Mouse (Mus musculus) liver, embryonic 12.5 days (tissue): Measurements from ENCODE around the gene Grm3. TPM values are rescaled to one million over a fixed set of nuclear protein-coding genes. Genes with fewer than 3 reads are reported as not detected.

ENCODE experiments used
- ATAC-seq: fragments of 200-750 bp; cut with Nextera tagmentation; 2 replicates; pipeline ENCODE4 v1.8.0; 2017; ENCODE audit warnings: moderate number of reproducible peaks, mild to moderate bottlenecking, moderate library complexity
- H3K27ac ChIP-seq: fragments of 300-500 bp; sonication (generic); 2 replicates; pipeline ENCODE4 v1.5.1; 2016; ENCODE audit warnings: mild to moderate bottlenecking
- H3K27me3 ChIP-seq: fragments of 300-500 bp; sonication (generic); replicated peaks from 2 replicates; pipeline ENCODE4 v1.6.1; 2016; ENCODE audit warnings: mild to moderate bottlenecking, moderate library complexity
- H3K36me3 ChIP-seq: fragments of 300-500 bp; sonication (generic); 2 replicates; pipeline ENCODE4 v1.6.1; 2016; ENCODE audit warnings: mild to moderate bottlenecking, moderate library complexity
- H3K4me1 ChIP-seq: fragments of 300-500 bp; sonication (generic); 2 replicates; pipeline ENCODE4 v1.6.1; 2016
- H3K4me2 ChIP-seq: fragments of 300-500 bp; sonication (generic); 2 replicates; pipeline ENCODE4 v1.6.1; 2016; ENCODE audit warnings: mild to moderate bottlenecking, moderate library complexity
- H3K4me3 ChIP-seq: fragments of 300-500 bp; sonication (generic); 2 replicates; pipeline ENCODE4 v1.5.1; 2016; ENCODE audit warnings: mild to moderate bottlenecking, moderate library complexity
- H3K9ac ChIP-seq: fragments of 300-500 bp; sonication (generic); 2 replicates; pipeline ENCODE4 v1.6.1; 2016; ENCODE audit warnings: mild to moderate bottlenecking, moderate library complexity
- H3K9me3 ChIP-seq: fragments of 300-500 bp; sonication (generic); replicated peaks from 2 replicates; pipeline ENCODE4 v1.6.1; 2016; ENCODE audit warnings: mild to moderate bottlenecking, moderate library complexity
- WGBS: fragments of 180-500 bp; shearing (Covaris S2); methylation state at CpG from one replicate; pipeline ENCODE4 v1.1.7; 2016; ENCODE audit not compliant: insufficient replicate concordance; 5-methylcytosine and 5-hydroxymethylcytosine counted together
- polyA plus RNA-seq: library from polyadenylated mRNA; unstranded; fragments of >200 nt; fragmentation: Nextera tagmentation; extraction: Ambion mirVana; gene quantifications from 2 replicates; pipeline ENCODE4 v1.2.1, GENCODE M21; 2016

The Grm3 gene
- polyA plus RNA-seq, 1 experiment from 2014 or later: not detected

DNA sequence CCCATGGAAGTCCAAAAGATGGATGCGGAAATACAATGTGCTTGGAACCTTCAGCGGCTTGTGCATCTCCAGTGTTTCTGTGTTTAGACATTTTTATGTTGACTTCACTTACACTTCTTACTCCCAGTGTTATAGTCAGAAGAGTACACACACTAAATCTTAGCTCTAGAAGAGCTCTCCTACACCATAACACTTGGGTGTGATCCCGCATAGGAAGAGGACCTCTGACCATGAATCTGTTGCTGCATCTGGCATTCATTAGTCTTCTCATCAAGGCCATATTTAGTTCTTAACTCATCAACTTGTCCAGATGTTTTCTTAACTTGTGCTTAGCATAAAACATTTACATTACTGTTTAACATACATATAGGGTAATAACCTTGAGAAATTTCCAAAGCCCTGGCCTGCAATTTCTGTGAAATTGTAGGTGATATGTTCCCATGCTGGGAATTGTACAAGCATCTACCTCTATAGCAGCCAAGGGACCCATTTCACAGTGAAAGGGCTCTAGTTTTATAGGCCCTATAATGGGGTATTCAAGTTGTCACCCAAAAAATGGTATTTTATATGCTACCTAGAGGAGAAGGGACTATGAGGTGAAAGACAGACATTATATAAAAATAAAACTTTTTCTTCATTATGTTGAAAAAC is 103.4 kb downstream of the Grm3 start:
- Histone ChIP-seq H3K4me1 (no peaks in the 10 kb centered on the region), H3K9ac (no peak overlapping the region), H3K27ac (no peak overlapping the region), H3K4me2 (no peak overlapping the region), H3K4me3 (no peak overlapping the region), H3K36me3 (no peaks in the 10 kb centered on the region), H3K9me3 (no peaks in the 10 kb centered on the region), H3K27me3 (no peaks in the 10 kb centered on the region)
- WGBS: 79% methylated on average over 3 of the region's 3 CpGs
- no peak for ATAC-seq

DNA sequence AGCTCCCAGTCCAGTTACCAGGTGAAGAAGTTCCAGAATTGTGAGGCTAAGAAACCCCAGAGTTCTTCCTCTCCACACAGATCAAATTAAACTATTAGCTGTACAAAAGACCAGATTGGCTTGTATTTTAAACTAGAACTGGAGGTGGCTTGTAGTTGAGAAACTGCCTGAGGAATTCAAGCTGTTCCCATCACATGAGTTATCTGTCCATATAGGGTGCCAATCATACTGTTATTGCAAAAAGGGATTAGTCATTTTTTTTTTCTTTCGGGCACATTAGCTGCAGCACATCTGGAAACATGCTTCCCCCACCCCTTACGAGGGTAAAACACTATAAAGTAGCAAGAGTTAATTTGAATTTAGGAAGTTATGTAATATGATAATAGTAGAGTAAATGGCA is 145.9 kb downstream of the Grm3 start:
- no peak for ATAC-seq
- Histone ChIP-seq H3K36me3 (no peaks in the 10 kb centered on the region), H3K9ac (no peak overlapping the region), H3K27me3 (no peaks in the 10 kb centered on the region), H3K4me3 (no peak overlapping the region), H3K27ac (no peak overlapping the region), H3K4me2 (no peak overlapping the region), H3K9me3 (no peaks in the 10 kb centered on the region), H3K4me1 (no peaks in the 10 kb centered on the region)
- 47% methylated on average over 2 of the region's 2 CpGs for WGBS

DNA sequence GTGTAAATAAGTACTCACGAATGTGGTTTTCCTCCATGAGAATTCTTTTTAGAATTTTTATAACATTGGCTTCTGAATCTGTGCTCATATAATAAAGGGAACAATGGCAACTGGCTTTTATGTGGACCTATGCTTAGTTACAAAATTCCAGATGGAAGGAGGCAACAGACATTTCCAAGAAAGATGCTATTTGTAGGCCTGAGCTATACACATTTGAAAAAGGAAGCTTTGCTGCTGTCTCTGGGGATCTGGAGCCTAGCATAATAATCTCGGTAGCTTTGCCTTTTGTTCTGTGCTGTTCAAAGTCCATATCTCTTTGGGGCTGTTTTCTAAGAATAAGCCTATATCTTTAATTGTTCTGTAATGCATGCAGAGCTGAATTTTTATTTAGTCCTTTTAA is 146.4 kb downstream of the Grm3 start:
- H3K9me3 ChIP-seq: no peaks in the 10 kb centered on the region
- H3K4me1 ChIP-seq: no peaks in the 10 kb centered on the region
- WGBS: 63% methylated on average over 2 of the region's 2 CpGs
- no peak overlapping the region for H3K4me2 ChIP-seq
- no peaks in the 10 kb centered on the region for H3K27me3 ChIP-seq
- no peak overlapping the region for H3K9ac ChIP-seq
- ATAC-seq: no peak
- no peak overlapping the region for H3K4me3 ChIP-seq
- H3K36me3 ChIP-seq: no peaks in the 10 kb centered on the region
- H3K27ac ChIP-seq: no peak overlapping the region

DNA sequence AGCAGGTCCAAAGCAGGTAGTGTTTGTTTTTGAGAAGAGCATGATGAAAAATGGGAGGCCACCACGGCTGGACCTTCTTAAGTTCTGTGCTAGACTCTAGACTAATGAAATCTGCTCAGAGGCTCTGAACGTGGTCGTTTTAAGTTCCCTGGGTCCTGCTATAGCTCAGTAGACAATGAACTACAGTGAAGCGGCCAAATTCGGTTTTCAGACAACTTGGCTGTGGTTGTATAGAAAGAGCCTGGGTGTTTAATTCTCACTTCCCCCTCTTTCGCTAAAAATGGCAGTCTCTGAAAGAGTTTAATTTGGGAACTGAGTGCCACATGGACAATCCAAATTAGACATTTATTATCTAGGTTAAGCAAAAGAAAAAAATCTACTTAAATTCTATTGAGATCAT is 154.0 kb downstream of the Grm3 start:
- Histone ChIP-seq H3K4me3 (no peak overlapping the region), H3K9me3 (no peaks in the 10 kb centered on the region), H3K36me3 (no peaks in the 10 kb centered on the region), H3K9ac (no peak overlapping the region), H3K27me3 (no peaks in the 10 kb centered on the region), H3K4me2 (no peak overlapping the region), H3K27ac (no peak overlapping the region), H3K4me1 (no peaks in the 10 kb centered on the region)
- no peak for ATAC-seq
- 67% methylated on average over 6 of the region's 6 CpGs for WGBS

DNA sequence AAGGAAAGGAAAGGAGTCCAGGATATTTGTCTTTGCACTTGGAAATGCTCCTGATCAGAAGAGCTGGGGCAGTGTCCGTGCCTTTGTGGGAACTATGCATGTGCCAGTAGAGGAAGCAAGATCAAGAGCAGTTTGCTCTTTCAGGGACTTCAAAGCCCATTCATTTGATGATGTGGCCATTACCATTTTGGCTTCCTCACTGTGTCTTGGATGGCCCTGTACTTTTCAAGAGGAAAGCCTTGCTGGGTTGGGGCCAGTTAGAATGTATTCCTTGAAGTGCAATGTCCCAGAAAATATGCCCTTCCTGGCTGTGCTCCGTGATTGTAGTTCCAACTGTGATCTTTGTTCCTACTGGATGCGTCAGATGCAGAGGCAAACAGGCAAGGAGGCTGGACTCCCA is 167.3 kb downstream of the Grm3 start:
- no peak overlapping the region for H3K27ac ChIP-seq
- WGBS: 48% methylated on average over 3 of the region's 3 CpGs
- H3K9ac ChIP-seq: no peak overlapping the region
- no peaks in the 10 kb centered on the region for H3K9me3 ChIP-seq
- H3K27me3 ChIP-seq: no peaks in the 10 kb centered on the region
- H3K4me1 ChIP-seq: no peaks in the 10 kb centered on the region
- H3K36me3 ChIP-seq: no peaks in the 10 kb centered on the region
- H3K4me3 ChIP-seq: no peak overlapping the region
- no peak overlapping the region for H3K4me2 ChIP-seq
- ATAC-seq: no peak

DNA sequence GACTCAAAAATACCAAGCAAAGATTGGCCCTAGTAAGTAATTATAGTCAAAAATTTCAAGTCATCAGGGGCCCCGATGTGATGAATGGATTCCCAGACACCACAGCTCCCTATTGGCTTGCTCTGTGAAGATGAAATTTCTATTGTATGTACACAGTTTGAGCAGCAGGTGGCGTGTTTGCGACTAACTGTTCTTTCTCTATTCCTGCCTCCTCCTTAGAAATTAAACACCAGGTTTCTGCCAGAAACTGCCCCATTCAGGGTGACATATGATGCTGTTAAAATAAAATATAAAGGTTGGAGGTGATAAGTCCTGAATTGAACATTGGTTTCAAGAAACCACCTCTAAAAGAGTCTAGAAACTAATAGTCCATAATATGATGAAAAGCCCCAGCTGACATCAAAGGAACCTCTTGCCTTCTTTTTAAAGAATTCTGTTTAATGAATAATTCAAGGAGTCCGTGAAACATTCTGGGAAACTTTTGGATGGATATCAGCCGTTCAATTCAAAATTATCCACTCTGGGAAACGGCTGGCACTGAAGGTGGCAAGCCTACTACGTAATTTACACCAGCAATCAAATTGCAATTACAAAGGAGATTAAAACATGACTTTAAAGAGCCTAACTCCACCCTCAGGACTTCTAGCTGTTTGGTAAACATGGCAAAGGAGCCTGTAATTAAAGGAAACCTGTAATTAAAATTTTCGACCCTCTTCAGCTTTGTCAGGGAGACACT is 184.0 kb downstream of the Grm3 start:
- no peak overlapping the region for H3K27ac ChIP-seq
- no peak for ATAC-seq
- H3K4me3 ChIP-seq: no peak overlapping the region
- no peaks in the 10 kb centered on the region for H3K36me3 ChIP-seq
- H3K9me3 ChIP-seq: no peaks in the 10 kb centered on the region
- H3K9ac ChIP-seq: no peak overlapping the region
- WGBS: 33% methylated on average over 8 of the region's 8 CpGs
- H3K4me2 ChIP-seq: no peak overlapping the region
- no peaks in the 10 kb centered on the region for H3K27me3 ChIP-seq
- no peaks in the 10 kb centered on the region for H3K4me1 ChIP-seq

DNA sequence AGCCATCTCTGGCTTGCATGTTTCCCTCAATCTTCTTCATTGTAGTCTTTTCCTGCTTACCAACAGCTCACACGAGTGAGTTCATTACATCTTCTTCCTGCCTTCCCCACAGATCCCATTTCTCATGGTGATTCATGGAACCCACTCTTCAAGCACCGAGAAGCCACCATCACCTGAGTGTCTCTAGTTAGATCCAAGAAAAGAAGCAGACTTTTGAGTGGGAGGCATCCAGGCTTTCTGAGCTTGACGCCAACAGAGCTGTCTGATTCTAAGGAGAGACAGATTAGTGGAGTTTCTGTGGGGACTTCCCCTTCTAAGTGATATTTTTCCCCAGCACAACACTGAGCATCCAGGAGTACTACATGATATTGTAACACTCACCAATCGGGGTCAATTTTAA is 199.5 kb downstream of the Grm3 start:
- Histone ChIP-seq H3K4me1 (no peaks in the 10 kb centered on the region), H3K9ac (no peak overlapping the region), H3K4me3 (no peak overlapping the region), H3K9me3 (no peaks in the 10 kb centered on the region), H3K4me2 (no peak overlapping the region), H3K27me3 (no peaks in the 10 kb centered on the region), H3K36me3 (no peaks in the 10 kb centered on the region), H3K27ac (no peak overlapping the region)
- whole genome bisulfite sequencing: 50% methylated on average over 4 of the region's 4 CpGs
- no peak for ATAC-seq

DNA sequence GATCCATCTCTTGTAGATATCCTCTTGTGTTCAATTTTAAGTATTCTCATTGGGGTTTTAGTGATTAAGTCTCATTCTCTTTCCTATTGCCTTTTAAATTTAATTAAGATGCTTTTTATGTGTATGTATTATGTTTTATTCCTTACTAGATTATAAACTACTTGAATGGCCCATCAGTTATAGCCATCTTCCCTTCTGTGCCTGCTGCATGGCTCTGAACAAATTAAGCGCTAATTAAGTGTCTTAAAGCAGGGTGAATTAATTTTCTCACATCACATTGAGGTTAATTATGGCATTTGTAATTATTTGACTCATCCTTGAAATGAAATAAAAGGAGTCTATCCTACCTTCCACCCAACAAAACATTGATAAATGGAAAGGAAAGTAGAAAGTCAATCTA is 213.9 kb downstream of the Grm3 start:
- H3K27ac ChIP-seq: no peak overlapping the region
- no peak for ATAC-seq
- WGBS: 71% methylated on average over 1 of the region's 1 CpGs
- no peak overlapping the region for H3K4me2 ChIP-seq
- no peak overlapping the region for H3K4me3 ChIP-seq
- H3K9ac ChIP-seq: no peak overlapping the region
- H3K36me3 ChIP-seq: no peaks in the 10 kb centered on the region
- H3K4me1 ChIP-seq: no peaks in the 10 kb centered on the region
- no peaks in the 10 kb centered on the region for H3K27me3 ChIP-seq
- H3K9me3 ChIP-seq: no peaks in the 10 kb centered on the region

DNA sequence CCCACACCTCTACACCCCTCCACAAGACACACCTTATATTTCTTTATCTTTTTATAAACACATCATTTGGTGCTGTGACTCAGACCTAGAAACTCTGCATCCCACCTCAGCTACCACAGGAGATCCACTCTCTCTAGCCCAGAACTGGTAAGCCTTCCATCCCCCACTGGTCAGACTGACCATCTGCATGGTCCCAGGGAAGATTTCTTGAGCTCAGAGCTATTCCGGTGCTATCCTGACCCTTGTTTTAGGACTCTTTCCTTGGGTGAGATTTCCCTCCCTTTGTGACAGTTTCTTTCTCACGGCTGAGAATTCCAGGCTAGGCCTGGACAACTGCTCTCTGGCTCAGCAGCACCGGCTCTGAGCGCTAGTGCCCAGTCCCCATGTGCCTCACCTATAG is 227.7 kb downstream of the Grm3 start:
- Histone ChIP-seq H3K27me3 (no peaks in the 10 kb centered on the region), H3K4me1 (no peaks in the 10 kb centered on the region), H3K27ac (no peak overlapping the region), H3K36me3 (no peaks in the 10 kb centered on the region), H3K9ac (no peak overlapping the region), H3K9me3 (no peaks in the 10 kb centered on the region), H3K4me3 (no peak overlapping the region), H3K4me2 (no peak overlapping the region)
- no peak for ATAC-seq
- WGBS: 62% methylated on average over 4 of the region's 4 CpGs

DNA sequence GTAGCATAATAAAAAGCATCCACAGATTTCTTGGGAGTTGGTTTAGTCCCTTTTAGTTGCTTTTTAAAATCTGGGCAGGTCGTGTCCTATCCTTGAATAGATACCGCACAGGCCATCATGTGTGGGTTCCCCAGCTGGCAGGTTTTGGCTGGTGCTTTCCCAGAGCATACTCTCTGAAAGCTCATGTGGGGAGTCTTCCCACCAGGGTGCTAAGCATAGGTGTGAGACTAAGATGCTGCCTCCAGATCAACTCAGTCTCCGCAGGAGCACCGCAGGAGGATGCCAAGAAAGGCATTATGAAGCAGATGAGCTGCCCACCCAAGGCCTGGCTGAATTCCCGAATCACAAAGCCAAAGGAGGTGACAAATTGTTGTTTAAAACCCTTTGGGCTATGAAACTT is 229.5 kb downstream of the Grm3 start:
- H3K9ac ChIP-seq: no peak overlapping the region
- 16% methylated on average over 5 of the region's 5 CpGs for WGBS
- no peak for ATAC-seq
- H3K27ac ChIP-seq: no peak overlapping the region
- H3K27me3 ChIP-seq: no peaks in the 10 kb centered on the region
- no peaks in the 10 kb centered on the region for H3K9me3 ChIP-seq
- no peak overlapping the region for H3K4me2 ChIP-seq
- H3K4me3 ChIP-seq: no peak overlapping the region
- H3K36me3 ChIP-seq: no peaks in the 10 kb centered on the region
- H3K4me1 ChIP-seq: no peaks in the 10 kb centered on the region

DNA sequence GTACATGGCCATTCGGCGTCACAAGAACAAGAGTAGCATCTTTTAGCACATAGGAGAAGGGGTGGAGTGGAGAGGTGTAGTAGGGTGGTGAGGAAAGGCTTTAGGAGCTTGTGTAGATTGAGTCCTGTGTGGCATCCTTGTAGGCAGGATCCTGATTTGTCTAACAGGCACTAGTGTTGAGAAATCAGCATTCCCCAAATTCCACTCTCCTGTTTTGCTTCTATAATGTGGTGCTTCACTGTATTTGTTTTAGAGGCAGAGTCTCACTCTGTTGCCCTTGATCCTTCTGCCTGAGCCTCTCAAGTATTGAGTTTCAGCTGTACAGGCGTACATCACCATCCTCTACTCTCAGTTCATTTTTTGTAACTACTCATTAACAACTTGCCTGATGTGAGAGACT is 247.4 kb downstream of the Grm3 start:
- no peak overlapping the region for H3K4me3 ChIP-seq

DNA sequence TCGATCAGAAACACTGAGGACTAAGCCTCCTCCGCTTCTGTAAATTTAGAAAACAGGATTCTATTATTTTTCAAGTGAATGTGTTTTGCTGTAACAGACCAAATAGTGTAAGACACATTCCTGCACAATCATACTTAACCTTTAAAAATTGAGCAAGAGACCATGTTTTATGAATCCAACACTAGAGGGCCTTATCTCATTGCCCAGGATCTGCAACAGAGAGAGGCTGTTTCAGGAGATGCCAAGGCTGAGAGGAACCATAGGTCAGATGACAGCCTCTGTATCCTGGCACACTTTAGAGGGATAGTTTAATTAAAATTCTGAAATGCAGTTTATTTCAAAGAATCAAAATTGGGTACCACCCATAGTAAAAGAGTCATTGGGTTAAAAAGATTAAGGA is 271.7 kb downstream of the Grm3 start:
- ATAC-seq: no peak
- Histone ChIP-seq H3K27me3 (no peaks in the 10 kb centered on the region), H3K4me1 (no peaks in the 10 kb centered on the region), H3K9me3 (no peaks in the 10 kb centered on the region), H3K9ac (no peak overlapping the region), H3K4me3 (no peak overlapping the region), H3K36me3 (no peaks in the 10 kb centered on the region), H3K27ac (no peak overlapping the region), H3K4me2 (no peak overlapping the region)
- 79% methylated on average over 2 of the region's 2 CpGs for WGBS

More for the DNA sequence above, 247.4 kb downstream of the Grm3 start:
- no peaks in the 10 kb centered on the region for H3K9me3 ChIP-seq
- H3K27me3 ChIP-seq: no peaks in the 10 kb centered on the region
- H3K27ac ChIP-seq: no peak overlapping the region
- WGBS: 63% methylated on average over 3 of the region's 3 CpGs
- no peak overlapping the region for H3K4me2 ChIP-seq
- no peaks in the 10 kb centered on the region for H3K36me3 ChIP-seq
- no peak overlapping the region for H3K9ac ChIP-seq
- H3K4me1 ChIP-seq: no peaks in the 10 kb centered on the region
- no peak for ATAC-seq

DNA sequence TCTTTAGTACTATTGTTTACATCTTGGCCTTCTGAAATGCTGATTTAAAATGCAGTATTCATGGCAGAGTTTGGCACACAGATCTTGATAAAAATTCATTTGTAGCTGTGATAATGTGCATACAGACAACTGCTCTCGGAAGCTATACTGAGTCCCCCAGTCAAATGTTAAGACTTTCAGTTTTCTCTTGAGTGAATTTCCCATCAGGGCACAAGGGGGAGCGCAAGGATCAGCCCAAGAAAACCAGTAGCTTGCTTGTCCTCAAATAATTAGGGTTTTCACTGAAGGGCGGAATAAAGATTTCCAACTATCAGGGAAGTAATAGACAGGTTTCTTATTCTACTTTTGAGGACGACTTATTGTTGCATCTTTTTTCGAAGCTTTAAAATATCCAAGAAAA is 275.4 kb downstream of the Grm3 start:
- Histone ChIP-seq H3K9me3 (no peaks in the 10 kb centered on the region), H3K27me3 (no peaks in the 10 kb centered on the region), H3K27ac (no peak overlapping the region), H3K36me3 (no peaks in the 10 kb centered on the region), H3K9ac (no peak overlapping the region), H3K4me1 (no peaks in the 10 kb centered on the region), H3K4me3 (no peak overlapping the region), H3K4me2 (no peak overlapping the region)
- ATAC-seq: no peak
- 62% methylated on average over 5 of the region's 5 CpGs for WGBS
